Comparison of ENCODE assay signal across 32 mouse cellular contexts in genomic region chr11:106959121-106959520, GRCm38 (mm10).
"Had no signal": no experiment of that assay in that cellular context is flagged by ENCODE, and none has a peak within 500 bp of the region (broad histone marks: within the 10 kb centered on the region; RNA-seq: fewer than 3 reads in every experiment).

No protein-coding gene starts in this region.

- H3K4me1 ChIP-seq: midbrain, embryonic 13.5 days; midbrain, embryonic 15.5 days; neural tube, embryonic 12.5 days; neural tube, embryonic 13.5 days had no signal

- ATAC-seq: liver, embryonic 12.5 days; liver, postnatal 0 days; lung, postnatal 0 days; midbrain, embryonic 13.5 days; midbrain, embryonic 15.5 days; midbrain, embryonic 16.5 days had no signal

- H3K36me3 ChIP-seq: limb, embryonic 10.5 days; limb, embryonic 12.5 days; limb, embryonic 13.5 days; limb, embryonic 15.5 days; liver, embryonic 12.5 days; liver, embryonic 13.5 days; liver, embryonic 15.5 days; lung, embryonic 15.5 days; midbrain, embryonic 10.5 days; midbrain, embryonic 12.5 days; midbrain, embryonic 13.5 days; midbrain, embryonic 15.5 days; neural tube, embryonic 12.5 days; neural tube, embryonic 13.5 days had no signal

- H3K9ac ChIP-seq: limb, embryonic 12.5 days; limb, embryonic 13.5 days; limb, embryonic 15.5 days; liver, embryonic 12.5 days; liver, embryonic 13.5 days; liver, embryonic 14.5 days; liver, embryonic 15.5 days; liver, postnatal 0 days; lung, embryonic 14.5 days; lung, embryonic 15.5 days; midbrain, embryonic 12.5 days; midbrain, embryonic 13.5 days; midbrain, embryonic 15.5 days; neural tube, embryonic 12.5 days; neural tube, embryonic 13.5 days had no signal

- DNase-seq: left cerebral cortex, postnatal 4 days; liver; liver, embryonic 13.5 days; liver, postnatal 0 days; lung, adult 18-20 months; lung, adult 2 months; lung, embryonic 14.5 days; lung, postnatal 10 days; lung, postnatal 14 days; lung, postnatal 36 days; lung, postnatal 4 days; midbrain, embryonic 14.5 days had no signal

- H3K4me3 ChIP-seq: limb, embryonic 10.5 days; limb, embryonic 12.5 days; limb, embryonic 13.5 days; limb, embryonic 15.5 days; liver, embryonic 12.5 days; liver, embryonic 13.5 days; liver, embryonic 15.5 days; lung, embryonic 15.5 days; midbrain, embryonic 10.5 days; midbrain, embryonic 12.5 days; midbrain, embryonic 13.5 days; midbrain, embryonic 15.5 days; myocyte; neural tube, embryonic 12.5 days; neural tube, embryonic 13.5 days had no signal

- H3K4me2 ChIP-seq: limb, embryonic 12.5 days; limb, embryonic 13.5 days; limb, embryonic 15.5 days; liver, embryonic 11.5 days; liver, embryonic 12.5 days; liver, embryonic 13.5 days; liver, embryonic 15.5 days; lung, embryonic 14.5 days; lung, embryonic 15.5 days; midbrain, embryonic 11.5 days; midbrain, embryonic 12.5 days; midbrain, embryonic 13.5 days; midbrain, embryonic 15.5 days; neural tube, embryonic 12.5 days; neural tube, embryonic 13.5 days had no signal

- H3K27me3 ChIP-seq: limb, embryonic 12.5 days; limb, embryonic 13.5 days; limb, embryonic 15.5 days; liver, embryonic 13.5 days; liver, embryonic 15.5 days; lung, embryonic 15.5 days; midbrain, embryonic 12.5 days; midbrain, embryonic 13.5 days; midbrain, embryonic 15.5 days; neural tube, embryonic 12.5 days; neural tube, embryonic 13.5 days had no signal

- H3K9me3 ChIP-seq: limb, embryonic 10.5 days; limb, embryonic 12.5 days; limb, embryonic 13.5 days; limb, embryonic 15.5 days; liver, embryonic 12.5 days; liver, embryonic 13.5 days; liver, embryonic 15.5 days; lung, embryonic 15.5 days; midbrain, embryonic 10.5 days; midbrain, embryonic 12.5 days; midbrain, embryonic 13.5 days; midbrain, embryonic 15.5 days; neural tube, embryonic 12.5 days had no signal

- H3K27ac ChIP-seq: limb, embryonic 10.5 days; limb, embryonic 12.5 days; limb, embryonic 13.5 days; limb, embryonic 15.5 days; liver, embryonic 12.5 days; liver, embryonic 13.5 days; liver, embryonic 14.5 days; liver, embryonic 15.5 days; lung, embryonic 15.5 days; macrophage; midbrain, embryonic 10.5 days; midbrain, embryonic 12.5 days; midbrain, embryonic 13.5 days; midbrain, embryonic 15.5 days; neural tube, embryonic 12.5 days; neural tube, embryonic 13.5 days had no signal
